Mouse (Mus musculus) olfactory bulb, adult 2 months (tissue): Measurements from ENCODE around the gene Ppm1f. TPM values are rescaled to one million over a fixed set of nuclear protein-coding genes. Genes with fewer than 3 reads are reported as not detected.
"Not testable (repeated sequence)": the region's sequence is repeated elsewhere in the genome, so short reads cannot be mapped to it uniquely, and the experiment has no call there.

Experiments used
- H3K27ac ChIP-seq: fragments of 200-500 bp; 2 replicates; pipeline ENCODE4 v1.5.1; 2012; ENCODE audit warnings: low read depth, low read length; ENCODE audit not compliant: insufficient read depth
- H3K4me1 ChIP-seq: fragments of 200-500 bp; 2 replicates; pipeline ENCODE4 v1.6.1; 2012; ENCODE audit warnings: low read length; ENCODE audit not compliant: control insufficient read depth, insufficient read depth
- H3K4me3 ChIP-seq: fragments of 200-500 bp; 2 replicates; pipeline ENCODE4 v1.5.1; 2012; ENCODE audit warnings: mild to moderate bottlenecking, low read depth, low read length, moderate library complexity; ENCODE audit not compliant: insufficient read depth
- CTCF ChIP-seq: fragments of 200-500 bp; IDR thresholded peaks from 2 replicates; pipeline ENCODE4 v1.5.1; 2012; ENCODE audit warnings: low read depth, mild to moderate bottlenecking, low read length, moderate library complexity; ENCODE audit not compliant: insufficient read depth
- POLR2A ChIP-seq: fragments of 200-500 bp; IDR thresholded peaks from 2 replicates; pipeline ENCODE4 v1.6.1; 2012; ENCODE audit warnings: mild to moderate bottlenecking, low read depth, low read length, moderate library complexity; ENCODE audit not compliant: insufficient read depth
- WGBS: fragments of 180-500 bp; shearing (Covaris S2); methylation state at CpG from one replicate; pipeline ENCODE4 v1.1.7; 2018; 5-methylcytosine and 5-hydroxymethylcytosine counted together
- polyA plus RNA-seq: library from polyadenylated mRNA; stranded (reverse); fragments of >200 nt; gene quantifications from 2 replicates; pipeline ENCODE4 v1.2.4, GENCODE M21; 2012; ENCODE audit warnings: low replicate concordance; ENCODE audit not compliant: missing spikeins, insufficient read depth, insufficient read length

Ppm1f gene
- not detected in 2 replicates for polyA plus RNA-seq

DNA sequence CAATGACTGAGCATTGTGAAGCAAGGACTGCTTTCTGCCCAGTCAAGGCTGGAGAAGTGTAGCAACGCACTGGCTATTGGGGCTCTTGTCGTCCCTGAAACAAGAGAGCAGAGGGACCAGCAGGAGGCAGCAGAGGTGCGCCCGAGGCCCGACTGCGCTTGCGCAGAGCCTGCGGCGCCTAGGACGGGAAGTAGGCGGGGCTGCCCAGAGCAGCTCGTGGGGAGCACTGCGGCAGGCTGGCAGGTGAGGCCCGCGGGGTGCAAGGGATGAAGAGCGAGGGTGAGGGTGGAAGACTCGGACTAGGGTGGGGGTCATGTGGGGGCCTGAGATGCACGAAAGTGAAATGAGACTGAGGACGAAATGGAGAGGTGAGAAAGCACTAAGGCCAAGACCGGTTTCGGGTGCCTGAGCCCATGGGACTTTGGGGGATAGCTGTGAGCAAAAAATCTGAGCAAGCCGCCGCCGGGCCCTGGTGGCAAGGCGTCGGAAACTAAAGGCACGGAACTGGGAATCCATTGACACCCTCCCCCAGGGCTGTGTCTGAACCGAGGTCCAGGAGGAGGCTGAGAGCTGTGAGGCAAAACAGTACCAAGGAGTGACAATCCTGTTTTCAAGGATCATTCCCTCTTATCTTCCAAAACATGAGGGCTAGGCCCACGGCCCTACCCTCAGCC lies at the start of gene Ppm1f:
Gene Ppm1f, plus strand, starts transcription at position 88 of the 674 bp plus-strand sequence.
- peak; percentile 85 for TF ChIP-seq CTCF
- TF ChIP-seq POLR2A: peak; percentile 65; the same call in 1 of the 2 replicates
- Histone ChIP-seq H3K27ac (peak within 1 kb of the TSS; percentile 17), H3K4me1 (peaks cover 10% of the 10 kb centered on the region; the same call in 1 of the 2 replicates), H3K4me3 (peak within 1 kb of the TSS; percentile 68)
- whole genome bisulfite sequencing: under 1% methylated on average over 29 of the region's 29 CpGs

DNA sequence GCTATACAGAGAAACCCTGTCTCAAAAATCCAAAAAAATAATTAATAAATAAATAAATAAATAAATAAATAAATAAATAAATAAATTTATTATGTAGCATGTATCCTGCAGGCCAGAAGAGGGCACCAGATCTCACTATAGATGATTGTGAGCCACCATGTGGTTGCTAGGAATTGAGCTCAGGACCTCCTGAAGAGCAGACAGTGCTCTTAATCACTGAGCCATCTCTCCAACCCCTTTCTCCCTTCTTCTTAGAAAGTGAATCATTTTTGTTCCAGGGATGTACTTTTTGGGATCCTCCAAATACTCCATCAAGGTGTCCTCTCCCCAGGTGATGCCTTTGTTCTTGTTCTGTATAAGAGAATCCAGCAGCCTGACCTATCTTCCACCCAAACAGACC lies 47.1 kb upstream of the Ppm1f start:
- TF ChIP-seq CTCF (no peak), POLR2A (no peak)
- Histone ChIP-seq H3K4me3 (no peak overlapping the region), H3K27ac (no peak overlapping the region), H3K4me1 (no peaks in the 10 kb centered on the region)

DNA sequence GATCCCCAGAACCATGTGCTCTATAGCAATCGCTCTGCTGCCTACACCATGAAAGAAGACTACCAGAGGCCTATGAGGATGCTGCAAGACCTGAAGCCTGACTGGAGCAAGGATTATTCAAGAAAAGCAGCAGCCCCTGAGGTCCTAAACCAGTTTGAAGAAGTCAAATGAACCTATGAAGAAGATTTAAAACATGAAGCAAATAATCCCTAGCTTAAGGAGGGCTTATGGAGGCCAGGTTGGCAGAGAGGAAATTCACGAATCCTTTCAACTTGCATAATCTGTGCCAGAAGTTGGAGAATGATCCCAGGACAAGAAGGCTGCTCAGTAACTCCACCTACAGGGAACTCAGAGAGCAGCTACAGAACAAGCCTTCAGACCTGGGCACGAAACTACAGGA lies 43.9 kb upstream of the Ppm1f start:
- Histone ChIP-seq H3K4me1 (no peaks in the 10 kb centered on the region), H3K4me3 (no peak overlapping the region), H3K27ac (no peak overlapping the region)
- TF ChIP-seq POLR2A (no peak), CTCF (no peak)
- WGBS: 82% methylated on average over 3 of the region's 3 CpGs

DNA sequence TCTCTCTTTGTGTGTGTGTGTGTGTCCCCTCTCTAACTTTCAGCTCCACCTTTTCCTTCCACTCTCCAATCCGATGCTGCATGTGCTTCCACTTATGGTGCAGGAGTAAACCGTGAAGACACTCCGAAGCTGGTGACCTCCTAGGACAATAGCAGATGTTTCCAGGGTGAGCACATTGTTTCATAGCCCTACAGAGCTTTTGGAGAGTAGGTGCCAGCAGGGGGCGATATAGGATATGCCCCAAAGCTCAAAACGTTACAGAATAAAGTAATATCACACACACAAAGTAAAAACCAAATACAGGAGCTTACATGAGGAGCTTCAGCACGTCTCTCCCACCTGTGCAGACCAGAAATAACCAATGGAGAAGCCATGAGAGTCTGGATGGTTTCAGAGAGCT lies 41.4 kb upstream of the Ppm1f start:
- Histone ChIP-seq H3K4me3 (no peak overlapping the region), H3K4me1 (no peaks in the 10 kb centered on the region), H3K27ac (no peak overlapping the region)
- 25% methylated on average over 6 of the region's 6 CpGs for WGBS
- TF ChIP-seq POLR2A: no peak
- TF ChIP-seq CTCF: no peak

DNA sequence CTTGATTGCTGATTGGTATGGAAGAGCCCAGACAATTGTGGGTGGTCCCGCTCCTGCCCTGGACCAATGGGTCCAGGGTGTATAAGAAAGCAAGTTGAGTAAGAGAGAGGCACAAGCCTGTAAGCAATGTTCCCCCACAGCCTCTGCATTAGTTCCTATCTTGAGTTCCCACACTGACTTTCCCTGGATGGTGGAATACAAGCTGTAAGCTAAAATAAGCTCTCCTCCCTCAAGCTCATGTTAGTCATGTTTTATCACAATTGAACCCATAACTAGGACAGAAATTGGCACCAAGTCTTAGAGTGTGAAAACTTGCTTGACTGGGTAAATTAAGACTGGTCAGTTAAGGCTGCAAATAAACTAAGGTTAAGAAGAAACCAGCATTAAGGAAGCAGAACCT lies 40.7 kb upstream of the Ppm1f start:
- WGBS: 96% methylated on average over 1 of the region's 1 CpGs
- no peak overlapping the region for H3K27ac ChIP-seq
- no peak for TF ChIP-seq CTCF
- no peak for TF ChIP-seq POLR2A
- no peak overlapping the region for H3K4me3 ChIP-seq
- no peaks in the 10 kb centered on the region for H3K4me1 ChIP-seq

DNA sequence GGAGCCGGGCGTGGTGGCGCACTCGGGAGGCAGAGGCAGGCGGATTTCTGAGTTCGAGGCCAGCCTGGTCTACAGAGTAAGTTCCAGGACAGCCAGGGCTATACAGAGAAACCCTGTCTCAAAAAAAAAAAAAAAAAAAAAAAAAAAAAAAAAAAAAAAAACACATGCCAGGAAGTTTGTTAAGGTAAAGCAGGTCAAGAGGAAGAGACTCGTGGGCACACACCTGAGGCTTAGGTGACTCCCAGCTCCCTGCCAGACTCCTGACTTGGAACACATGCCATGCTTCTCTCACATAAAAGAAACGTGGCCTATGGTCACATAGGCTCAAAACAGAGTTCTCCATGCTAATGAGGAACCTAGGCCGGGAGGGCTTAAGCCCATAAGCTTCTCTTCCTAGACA lies 40.2 kb upstream of the Ppm1f start:
- not testable (repeated sequence) for H3K27ac ChIP-seq, H3K4me1 ChIP-seq, H3K4me3 ChIP-seq
- 87% methylated on average over 9 of the region's 9 CpGs for WGBS

DNA sequence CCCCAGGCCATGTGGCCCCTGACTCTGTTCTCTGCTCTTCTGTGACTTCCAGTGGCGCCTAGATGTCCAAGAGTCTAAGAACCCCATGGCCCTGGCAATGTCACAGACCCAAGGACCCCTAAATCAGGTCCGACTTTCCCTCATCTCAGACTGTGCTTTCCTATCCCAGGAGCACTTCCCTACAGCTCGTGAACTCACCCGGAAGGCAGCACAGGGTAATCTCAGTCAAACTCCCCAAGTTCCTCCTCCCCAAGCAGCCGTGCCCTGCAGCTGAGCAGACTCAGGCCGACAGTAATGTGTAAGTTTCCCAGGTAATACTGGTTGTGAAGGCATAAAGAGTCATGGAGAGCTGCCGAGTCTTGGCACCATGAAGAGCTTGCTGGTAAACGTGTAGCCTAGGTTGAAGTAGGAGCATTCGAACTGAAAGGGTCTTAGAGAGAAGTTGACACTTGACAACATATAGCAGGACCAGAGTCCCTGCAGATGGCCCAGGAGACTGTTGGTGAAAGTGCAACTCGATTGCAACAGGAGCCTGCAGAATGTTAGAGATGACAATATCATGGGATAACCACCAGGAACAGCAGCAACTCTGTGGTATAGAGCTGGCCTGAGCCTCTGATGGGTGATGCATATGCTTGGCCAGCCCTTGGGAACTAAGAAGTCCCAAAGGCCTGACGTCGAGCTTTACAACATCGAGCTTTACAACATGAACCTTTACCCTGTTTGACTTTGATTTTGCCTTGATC lies 39.4 kb upstream of the Ppm1f start:
- no peak overlapping the region for H3K4me3 ChIP-seq
- 82% methylated on average over 13 of the region's 13 CpGs for WGBS

DNA sequence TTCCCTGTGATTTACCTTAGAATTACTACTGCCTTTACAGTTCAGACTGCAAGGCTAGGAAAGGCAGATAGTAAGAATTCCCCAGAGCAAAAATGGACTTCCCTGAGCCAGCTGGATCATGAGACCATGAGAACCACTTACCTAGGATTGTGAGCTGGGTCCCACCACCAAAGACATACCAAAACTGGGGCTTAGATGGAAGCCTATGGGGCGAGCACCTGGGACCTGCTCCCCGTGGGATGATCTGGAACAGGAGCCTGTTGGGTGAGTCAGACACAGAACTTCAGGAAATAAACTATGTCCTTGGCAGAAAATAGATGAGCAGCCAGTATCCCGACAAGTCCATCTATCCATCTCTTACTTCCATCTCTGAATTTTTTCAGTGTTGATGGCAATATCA lies 34.0 kb upstream of the Ppm1f start:
- 77% methylated on average over 3 of the region's 3 CpGs for WGBS

More for the DNA sequence above, 39.4 kb upstream of the Ppm1f start:
- Histone ChIP-seq H3K4me1 (no peaks in the 10 kb centered on the region), H3K27ac (no peak overlapping the region)
- TF ChIP-seq CTCF (no peak), POLR2A (no peak)

DNA sequence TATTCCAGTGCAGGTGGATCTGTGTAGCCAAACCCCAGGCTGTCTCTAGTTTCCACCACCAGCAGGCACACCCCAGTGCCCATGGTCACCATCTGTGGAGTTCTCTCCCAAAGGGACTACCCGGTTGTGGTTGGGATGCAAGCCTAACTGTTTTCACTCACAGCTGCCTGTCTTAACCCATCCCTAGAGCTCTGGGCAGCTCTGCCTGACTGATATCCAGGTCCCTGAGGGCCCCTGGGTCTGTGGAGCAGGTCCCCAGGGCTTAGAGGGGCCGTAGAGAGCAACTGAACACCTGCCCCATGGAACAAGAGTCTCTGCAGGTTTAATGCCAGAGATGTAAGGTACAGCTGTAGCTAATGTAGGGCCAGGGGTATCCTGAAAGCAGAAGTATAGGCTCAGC lies 32.3 kb upstream of the Ppm1f start, which contains the start of gene Igll1:
Gene Igll1, minus strand, starts transcription at position 8 of the 400 bp plus-strand sequence.
- TF ChIP-seq POLR2A (no peak), CTCF (no peak)
- Histone ChIP-seq H3K4me3 (no peak within 1 kb of the TSS), H3K4me1 (no peaks in the 10 kb centered on the region), H3K27ac (no peak within 1 kb of the TSS)
- WGBS: 72% methylated on average over 2 of the region's 2 CpGs

More for the DNA sequence above, 34.0 kb upstream of the Ppm1f start:
- Histone ChIP-seq H3K27ac (no peak overlapping the region), H3K4me1 (no peaks in the 10 kb centered on the region), H3K4me3 (no peak overlapping the region)
- TF ChIP-seq CTCF: no peak
- TF ChIP-seq POLR2A: no peak
